Mouse (Mus musculus) myocyte (in vitro differentiated cells): Measurements from ENCODE around the gene Lrfn3.

Experiments used
- CEBPB ChIP-seq: IDR thresholded peaks from 2 replicates; pipeline ENCODE4 v1.6.1; 2011; ENCODE audit warnings: mild to moderate bottlenecking, moderate library complexity; ENCODE audit not compliant: poor library complexity, insufficient read depth, severe bottlenecking
- E2F4 ChIP-seq: IDR thresholded peaks from one replicate; pipeline ENCODE4 v1.6.1; 2011; ENCODE audit warnings: mild to moderate bottlenecking, control low read depth, moderate library complexity; ENCODE audit not compliant: insufficient read depth
- MAX ChIP-seq: IDR thresholded peaks from one replicate; pipeline ENCODE4 v1.6.1; 2011; ENCODE audit warnings: low read depth, mild to moderate bottlenecking, control low read depth
- MYOG ChIP-seq, 3 experiments: IDR thresholded peaks; one replicate each; pipeline ENCODE4 v1.6.1; 2011; ENCODE audit warnings: control low read depth in 2 of 3, low read depth in 2 of 3, mild to moderate bottlenecking in 2 of 3; ENCODE audit not compliant: insufficient read length in 2 of 3, control insufficient read depth in 1 of 3, insufficient read depth in 1 of 3
- POLR2A ChIP-seq: IDR thresholded peaks from one replicate; pipeline ENCODE4 v1.6.1; 2011; ENCODE audit warnings: low read depth, mild to moderate bottlenecking, control low read depth, moderate library complexity; ENCODE audit not compliant: insufficient read length
- POLR2AphosphoS2 ChIP-seq: IDR thresholded peaks from one replicate; pipeline ENCODE4 v1.6.1; 2011; ENCODE audit warnings: low read depth, control low read depth; ENCODE audit not compliant: insufficient read length
- REST ChIP-seq: IDR thresholded peaks from one replicate; pipeline ENCODE4 v1.6.1; 2011; ENCODE audit warnings: mild to moderate bottlenecking, control low read depth, moderate library complexity; ENCODE audit not compliant: insufficient read depth, insufficient read length
- SRF ChIP-seq: IDR thresholded peaks from one replicate; pipeline ENCODE4 v1.6.1; 2011; ENCODE audit warnings: low read depth; ENCODE audit not compliant: control insufficient read depth, insufficient read length
- TCF12 ChIP-seq: IDR thresholded peaks from one replicate; pipeline ENCODE4 v1.6.1; 2011; ENCODE audit warnings: mild to moderate bottlenecking, control low read depth; ENCODE audit not compliant: poor library complexity, insufficient read depth, severe bottlenecking
- TCF3 ChIP-seq: IDR thresholded peaks from one replicate; pipeline ENCODE4 v1.6.1; 2011; ENCODE audit warnings: low read depth, control low read depth; ENCODE audit not compliant: insufficient read length

DNA sequence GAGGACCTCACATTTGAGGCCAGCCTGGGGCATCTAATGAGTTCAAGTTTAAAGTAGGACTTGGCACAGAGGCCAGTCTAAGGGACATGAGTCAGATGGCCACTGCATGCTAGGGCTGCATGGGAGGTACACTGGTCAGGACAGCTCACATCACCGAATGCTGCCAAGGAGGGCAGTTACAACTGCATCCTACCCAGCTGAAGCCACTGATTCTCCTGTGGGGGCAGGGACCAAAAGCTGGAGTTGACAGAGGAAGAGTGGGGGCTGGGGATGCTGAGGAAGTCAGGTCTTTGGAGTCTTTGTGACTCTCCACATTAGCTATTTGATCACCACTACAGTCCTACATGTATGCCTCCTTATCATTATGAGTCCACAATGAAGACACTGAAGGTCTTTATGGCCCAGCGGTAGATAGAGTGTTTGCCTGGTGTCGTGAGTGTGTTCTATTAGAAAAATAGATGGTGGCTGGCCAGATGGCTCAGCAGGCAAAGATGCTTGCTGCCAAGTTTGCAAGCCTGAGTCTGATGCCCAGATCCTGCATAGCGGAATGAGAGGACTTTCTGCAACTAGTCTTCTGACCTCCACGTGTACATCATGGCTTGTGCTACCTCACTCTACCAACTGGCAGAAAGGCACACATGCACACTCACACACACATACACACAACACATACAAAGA lies 23.0 kb downstream of the Lrfn3 start:
- TF ChIP-seq CEBPB (no peak), POLR2A (no peak), POLR2AphosphoS2 (no peak), MYOG (IDR thresholded peaks at IDR 0.05; ENCODE audit: control insufficient read depth in 1 of 3, insufficient read depth in 1 of 3, insufficient read length in 2 of 3, low read depth in 2 of 3) (no peak), TCF12 (no peak), REST (no peak), TCF3 (no peak), SRF (no peak), MAX (no peak), E2F4 (no peak)
